Mouse (Mus musculus): ENCODE results near the gene Gal3st2c. TPM values are rescaled to one million over a fixed set of nuclear protein-coding genes. Genes with fewer than 3 reads are reported as not detected.
A peak's percentile ranks its signal among the peaks of the same experiment; 100 is the strongest.

Gal3st2c gene
- total and polyA plus RNA-seq, 2 experiments from 2014 or later, result not detected

DNA sequence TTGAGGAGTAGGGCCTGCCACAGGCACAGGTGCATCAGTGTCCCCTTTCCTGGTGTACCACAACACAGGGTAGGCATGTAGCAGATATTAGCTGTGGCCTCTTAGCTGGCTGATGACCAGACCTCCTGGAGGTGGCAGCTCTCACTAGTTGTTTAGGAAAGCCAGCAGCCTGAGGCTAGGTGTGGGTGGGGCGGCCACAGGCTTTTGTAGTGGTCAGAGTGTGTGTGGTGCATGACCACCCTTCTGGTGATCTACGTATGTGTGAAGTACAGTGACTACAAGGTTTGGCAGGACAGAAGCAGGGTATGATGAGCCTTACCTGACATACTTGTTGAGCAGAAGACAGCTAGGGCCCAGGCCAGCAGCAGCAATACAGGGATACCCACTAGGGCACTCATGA lies 50.1 kb downstream of the Gal3st2c start:
- TF ChIP-seq CTCF (IDR thresholded peaks at IDR 0.05; ENCODE audit: low read depth), result no peak
- Histone ChIP-seq H3K4me2 (ENCODE audit: low read depth, low read length) (no peak overlapping the region), H3K9ac (replicated peaks; ENCODE audit: low read length) (no peak overlapping the region), H3K27ac (no peak overlapping the region), H3K27me3 (ENCODE audit: insufficient read depth, low read length) (no peaks in the 10 kb centered on the region), H3K9me3 (ENCODE audit: low read length) (no peaks in the 10 kb centered on the region), H3K4me3 (ENCODE audit: low read length) (no peak overlapping the region), H3K36me3 (ENCODE audit: insufficient read depth, low read length) (no peaks in the 10 kb centered on the region), H3K4me1 (ENCODE audit: insufficient read depth, low read length) (0 out of 2 replicates have a peak, but pooled peaks cover 3% of the 10 kb centered on the region)
- WGBS, result 96% methylated on average over 2 of the region's 2 CpGs
- no peak for ATAC-seq
- no peak for DNase-seq (ENCODE audit: low spot score)

DNA sequence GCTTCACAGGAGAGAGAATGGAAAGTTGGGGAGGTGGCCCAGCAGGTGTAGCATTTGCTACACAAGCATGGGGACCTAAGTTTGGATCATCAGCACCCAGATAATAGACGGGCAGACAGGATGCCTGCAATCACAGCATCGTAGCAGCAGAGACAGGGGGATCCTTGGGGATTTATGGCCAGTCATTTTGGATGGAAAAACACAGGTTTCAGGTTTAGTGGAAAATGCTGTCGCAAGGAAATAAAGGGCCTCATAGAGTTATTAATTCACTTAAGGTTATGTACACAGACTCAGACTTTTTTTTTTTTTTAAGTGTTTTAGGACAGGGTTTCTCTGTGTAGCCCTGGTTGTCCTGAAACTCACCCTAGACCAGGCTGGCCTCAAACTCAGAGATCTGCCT lies 55.2 kb downstream of the Gal3st2c start:
- Histone ChIP-seq H3K27ac (no peak overlapping the region), H3K4me2 (ENCODE audit: low read depth, low read length) (no peak overlapping the region), H3K4me1 (ENCODE audit: insufficient read depth, low read length) (no peaks in the 10 kb centered on the region), H3K36me3 (ENCODE audit: insufficient read depth, low read length) (no peaks in the 10 kb centered on the region), H3K9me3 (ENCODE audit: low read length) (no peaks in the 10 kb centered on the region), H3K4me3 (ENCODE audit: low read length) (no peak overlapping the region), H3K9ac (replicated peaks; ENCODE audit: low read length) (no peak overlapping the region), H3K27me3 (ENCODE audit: insufficient read depth, low read length) (no peaks in the 10 kb centered on the region)
- ATAC-seq (no peak), DNase-seq (ENCODE audit: low spot score) (no peak)
- 77% methylated on average over 3 of the region's 3 CpGs for WGBS
- no peak for TF ChIP-seq CTCF (IDR thresholded peaks at IDR 0.05; ENCODE audit: low read depth)

- ATAC-seq, result no peak
Observed at GRCm38 (mm10) chr1:94046544-94046943, 56.2 kb downstream of the Gal3st2c start.

GRCm38 (mm10) chr1:94051104-94051503 lies 60.8 kb downstream of the Gal3st2c start:
- Histone ChIP-seq H3K4me1 (ENCODE audit: insufficient read depth, low read length) (no peaks in the 10 kb centered on the region), H3K4me2 (ENCODE audit: low read depth, low read length) (no peak overlapping the region), H3K36me3 (ENCODE audit: insufficient read depth, low read length) (no peaks in the 10 kb centered on the region), H3K27ac (no peak overlapping the region), H3K9me3 (ENCODE audit: low read length) (no peaks in the 10 kb centered on the region), H3K27me3 (ENCODE audit: insufficient read depth, low read length) (no peaks in the 10 kb centered on the region), H3K4me3 (ENCODE audit: low read length) (no peak overlapping the region), H3K9ac (replicated peaks; ENCODE audit: low read length) (no peak overlapping the region)
- no peak for ATAC-seq
- WGBS, result 91% methylated on average over 5 of the region's 5 CpGs
- no peak for TF ChIP-seq CTCF (IDR thresholded peaks at IDR 0.05; ENCODE audit: low read depth)
- no peak for DNase-seq (ENCODE audit: low spot score)

More at GRCm38 (mm10) chr1:94046544-94046943, 56.2 kb downstream of the Gal3st2c start:
- H3K9me3 ChIP-seq (ENCODE audit: low read length), result no peaks in the 10 kb centered on the region
- no peaks in the 10 kb centered on the region for H3K4me1 ChIP-seq (ENCODE audit: insufficient read depth, low read length)
- H3K27me3 ChIP-seq (ENCODE audit: insufficient read depth, low read length), result no peaks in the 10 kb centered on the region
- H3K36me3 ChIP-seq (ENCODE audit: insufficient read depth, low read length), result no peaks in the 10 kb centered on the region
- no peak for TF ChIP-seq CTCF (IDR thresholded peaks at IDR 0.05; ENCODE audit: low read depth)
- no peak overlapping the region for H3K4me2 ChIP-seq (ENCODE audit: low read depth, low read length)
- 74% methylated on average over 4 of the region's 4 CpGs for WGBS
- no peak overlapping the region for H3K27ac ChIP-seq
- no peak overlapping the region for H3K9ac ChIP-seq (replicated peaks; ENCODE audit: low read length)
- no peak overlapping the region for H3K4me3 ChIP-seq (ENCODE audit: low read length)
- no peak for DNase-seq (ENCODE audit: low spot score)

DNA sequence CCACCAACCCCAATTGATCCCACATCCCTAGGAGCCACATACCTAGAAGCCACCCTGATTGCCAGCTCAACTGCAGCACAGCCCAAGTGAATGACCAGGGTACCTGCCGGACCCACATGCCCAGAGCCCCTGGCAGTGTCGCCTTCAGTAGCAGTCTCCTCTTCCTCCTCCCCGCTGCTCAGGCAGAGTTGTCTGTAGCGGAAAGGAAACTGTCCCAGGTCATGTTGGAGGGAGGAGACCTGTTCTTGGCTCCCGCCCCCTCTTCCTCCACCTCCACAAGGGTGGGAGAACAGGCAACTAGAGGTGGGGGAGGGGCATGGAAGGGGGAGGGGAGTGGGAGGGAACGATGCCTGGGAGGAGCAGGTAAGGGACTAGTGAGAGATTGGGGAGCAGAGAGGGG lies 62.1 kb downstream of the Gal3st2c start, which contains the start of gene Pdcd1:
Gene Pdcd1, minus strand, starts transcription at position 181 of the 400 bp plus-strand sequence.
- WGBS, result 82% methylated on average over 6 of the region's 6 CpGs
- H3K4me2 ChIP-seq (ENCODE audit: low read depth, low read length), result no peak within 1 kb of the TSS
- no peak within 1 kb of the TSS for H3K9ac ChIP-seq (replicated peaks; ENCODE audit: low read length)
- H3K9me3 ChIP-seq (ENCODE audit: low read length), result no peaks in the 10 kb centered on the region
- DNase-seq (ENCODE audit: low spot score) (no peak), ATAC-seq (no peak)
- no peak within 1 kb of the TSS for H3K4me3 ChIP-seq (ENCODE audit: low read length)
- H3K36me3 ChIP-seq (ENCODE audit: insufficient read depth, low read length), result no peaks in the 10 kb centered on the region
- H3K4me1 ChIP-seq (ENCODE audit: insufficient read depth, low read length), result no peaks in the 10 kb centered on the region
- H3K27ac ChIP-seq, result no peak within 1 kb of the TSS
- TF ChIP-seq CTCF (IDR thresholded peaks at IDR 0.05; ENCODE audit: low read depth), result no peak
- no peaks in the 10 kb centered on the region for H3K27me3 ChIP-seq (ENCODE audit: insufficient read depth, low read length)

- Histone ChIP-seq H3K27me3 (ENCODE audit: insufficient read depth, low read length) (no peaks in the 10 kb centered on the region), H3K4me1 (ENCODE audit: insufficient read depth, low read length) (no peaks in the 10 kb centered on the region), H3K4me3 (ENCODE audit: low read length) (no peak overlapping the region), H3K9ac (replicated peaks; ENCODE audit: low read length) (no peak overlapping the region; the same call in 1 of the 2 replicates), H3K27ac (no peak overlapping the region), H3K9me3 (ENCODE audit: low read length) (no peaks in the 10 kb centered on the region), H3K4me2 (ENCODE audit: low read depth, low read length) (no peak overlapping the region), H3K36me3 (ENCODE audit: insufficient read depth, low read length) (no peaks in the 10 kb centered on the region)
- peak; percentile 35; the same call in 1 of the 2 replicates for ATAC-seq
- DNase-seq (ENCODE audit: low spot score), result no peak
- TF ChIP-seq CTCF (IDR thresholded peaks at IDR 0.05; ENCODE audit: low read depth), result no peak
- 65% methylated on average over 7 of the region's 7 CpGs for WGBS
Observed at GRCm38 (mm10) chr1:94053530-94054216, 63.4 kb downstream of the Gal3st2c start.

DNA sequence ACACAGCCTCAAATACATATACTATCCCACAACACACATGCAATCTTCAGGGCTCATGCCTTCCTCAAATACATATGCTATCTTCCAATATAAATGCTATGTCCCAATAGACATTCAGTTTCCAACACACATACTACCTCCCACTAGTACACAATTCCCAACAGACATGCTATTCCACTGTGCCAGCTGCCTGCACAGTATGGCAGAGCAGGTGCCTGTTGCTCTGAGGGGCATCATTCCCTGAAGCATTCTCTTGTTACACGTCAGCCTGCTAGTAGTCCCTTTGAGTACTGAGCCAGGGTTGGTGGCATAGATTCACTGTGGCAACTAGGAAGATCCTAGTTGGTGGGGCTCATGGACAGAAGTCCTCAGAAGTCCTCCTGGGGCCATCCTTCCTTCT lies 64.2 kb downstream of the Gal3st2c start:
- Histone ChIP-seq H3K4me1 (ENCODE audit: insufficient read depth, low read length) (no peaks in the 10 kb centered on the region), H3K27me3 (ENCODE audit: insufficient read depth, low read length) (no peaks in the 10 kb centered on the region), H3K4me3 (ENCODE audit: low read length) (no peak overlapping the region), H3K4me2 (ENCODE audit: low read depth, low read length) (no peak overlapping the region), H3K27ac (no peak overlapping the region), H3K9ac (replicated peaks; ENCODE audit: low read length) (no peak overlapping the region), H3K9me3 (ENCODE audit: low read length) (no peaks in the 10 kb centered on the region), H3K36me3 (ENCODE audit: insufficient read depth, low read length) (no peaks in the 10 kb centered on the region)
- ATAC-seq (no peak), DNase-seq (ENCODE audit: low spot score) (no peak)
- WGBS, result 69% methylated on average over 1 of the region's 1 CpGs
- TF ChIP-seq CTCF (IDR thresholded peaks at IDR 0.05; ENCODE audit: low read depth), result no peak
